Mouse (Mus musculus): ENCODE measurements around the gene Rufy1.

GRCm38 (mm10) chr11:50354162-50354561, 76.8 kb downstream of the Rufy1 start, which contains the start of gene Cby3:
- TF ChIP-seq POLR2A (IDR thresholded peaks at IDR 0.05; ENCODE audit: low read depth, low read length) (no peak), CTCF (IDR thresholded peaks at IDR 0.05; ENCODE audit: extremely low read depth, insufficient read depth, insufficient read length, insufficient replicate concordance) (no peak)
